Mouse (Mus musculus) pancreas, adult 10 weeks (tissue): Measurements from ENCODE around the gene D17H6S53E. TPM values are rescaled to one million over a fixed set of nuclear protein-coding genes. Genes with fewer than 3 reads are reported as not detected.

ENCODE experiments used
- polyA plus RNA-seq: library from polyadenylated mRNA; stranded (reverse); fragments of 350-450 nt; fragmentation: Illumina TruSeq; extraction: RNeasy Lipid Tissue Mini Kit (QIAGEN cat#74804); gene quantifications from one replicate; pipeline ENCODE4 v1.2.3, GENCODE M21; 2015; ENCODE audit warnings: low read depth, low replicate concordance; ENCODE audit not compliant: insufficient read depth

D17H6S53E gene
- 6.8 TPM for polyA plus RNA-seq

DNA sequence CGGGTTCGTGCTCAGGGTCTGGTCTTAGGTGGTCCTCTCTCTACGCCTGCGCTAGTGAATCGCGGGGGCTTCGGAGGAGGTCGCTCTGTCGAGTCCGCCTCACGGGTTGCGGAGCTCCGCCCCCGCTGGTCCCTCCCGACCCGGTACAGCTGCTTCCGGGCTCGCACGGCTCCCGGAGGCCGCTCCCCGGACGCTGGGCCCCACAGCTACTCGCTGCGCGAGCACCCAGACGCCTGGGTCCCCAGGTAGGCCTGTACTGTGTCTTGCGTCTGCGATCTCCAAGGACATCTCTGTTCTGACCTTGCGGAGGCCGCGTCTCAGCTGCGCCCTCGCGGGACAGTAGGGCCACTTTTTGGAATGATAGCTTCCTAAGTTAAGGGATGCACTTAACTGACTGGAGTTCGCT, at the start of gene D17H6S53E:
Gene D17H6S53E, plus strand, starts transcription at position 168 of the 406 bp plus-strand sequence.

DNA sequence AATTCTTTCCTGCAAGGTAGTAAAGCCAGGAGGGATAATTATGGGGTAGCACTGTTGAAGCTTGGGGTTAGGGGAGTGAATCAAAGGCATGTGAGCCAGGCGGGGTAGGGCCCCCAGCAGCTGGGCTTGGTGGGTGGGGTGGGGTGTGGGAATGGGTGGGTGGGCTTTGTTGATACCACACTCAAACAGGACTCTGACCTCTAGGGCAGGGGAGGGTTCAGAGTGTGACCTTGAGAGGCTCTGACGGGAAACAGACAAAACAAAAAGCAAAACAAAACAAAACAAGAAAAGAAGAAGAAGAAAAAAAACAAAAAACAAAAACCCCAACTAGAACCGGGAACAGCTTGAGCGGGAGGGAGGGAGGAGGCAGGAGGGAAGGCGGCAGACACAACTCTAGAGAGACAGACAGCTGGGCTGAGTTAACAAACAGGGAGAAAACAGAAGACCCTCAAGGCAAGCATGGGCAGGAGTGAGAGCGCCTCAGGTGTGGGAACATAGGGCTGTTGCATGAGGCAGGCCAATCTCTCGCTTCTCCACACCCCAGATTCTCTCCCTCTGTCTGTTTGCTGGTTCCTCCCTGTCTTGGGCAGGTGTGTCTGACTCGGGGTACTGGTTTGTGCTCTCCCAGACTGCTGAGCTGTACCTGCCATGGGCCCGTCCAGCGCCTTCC, 49.5 kb upstream of the D17H6S53E start, which contains the start of gene Ly6g6e:
Gene Ly6g6e, plus strand, starts transcription at position 396 of the 670 bp plus-strand sequence.

DNA sequence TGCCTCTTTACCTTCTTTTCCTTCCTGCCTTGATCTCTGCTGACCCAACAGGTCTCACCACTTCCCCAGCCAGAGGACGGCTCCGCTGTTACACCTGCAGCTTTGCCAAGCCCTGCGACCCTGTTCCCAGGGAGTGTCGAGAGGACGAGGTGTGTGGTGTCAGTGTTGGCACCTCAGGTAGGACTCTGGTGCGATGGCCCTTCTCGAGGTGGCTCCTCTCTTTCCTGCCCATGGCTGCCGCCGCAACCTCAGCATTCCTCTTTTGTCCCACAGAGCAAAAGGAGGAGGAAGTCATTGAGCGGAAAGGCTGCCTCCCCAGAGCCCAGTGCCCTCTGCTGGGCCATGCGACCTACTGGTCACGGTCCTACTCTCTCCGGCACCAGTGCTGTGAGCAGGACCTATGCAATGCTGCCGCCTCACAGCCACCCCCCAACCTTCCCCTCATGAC, 48.4 kb upstream of the D17H6S53E start, which contains the start of gene Ly6g6d:
Gene Ly6g6d, minus strand, starts transcription at position 280 of the 448 bp plus-strand sequence.

DNA sequence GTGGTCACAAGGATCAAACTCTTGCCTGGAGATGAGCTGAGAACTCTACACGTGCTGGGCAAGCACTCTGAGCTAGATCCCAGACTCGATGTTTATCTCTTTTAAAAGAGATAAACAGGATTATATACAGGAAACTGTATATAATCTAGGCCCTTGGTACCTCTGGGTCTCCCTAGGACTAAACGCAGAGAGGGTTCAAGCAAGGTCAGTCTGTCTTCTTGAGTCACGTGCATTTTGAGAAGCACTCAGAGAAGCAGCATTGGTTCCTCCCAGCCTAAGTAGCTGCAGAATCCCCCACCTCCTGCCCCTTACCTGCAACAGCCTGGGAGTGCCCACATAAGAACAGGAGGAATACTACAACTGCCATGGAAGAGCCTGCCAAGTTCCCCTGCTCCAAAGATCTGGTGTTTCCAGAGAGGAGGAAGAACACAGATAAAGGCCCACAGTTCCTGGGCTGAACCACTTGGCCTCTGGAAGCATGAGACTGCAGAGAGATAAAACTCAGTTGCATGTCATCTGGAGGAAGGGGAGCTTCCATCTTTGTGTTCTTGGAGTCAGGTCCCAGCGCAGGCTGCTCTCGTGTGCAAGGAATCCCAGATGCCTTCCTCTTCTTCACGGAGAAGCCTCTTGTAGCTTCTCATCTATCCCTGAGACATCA, 40.8 kb upstream of the D17H6S53E start, which contains the start of gene Ly6g6f:
Gene Ly6g6f, minus strand, starts transcription at position 403 of the 658 bp plus-strand sequence.

DNA sequence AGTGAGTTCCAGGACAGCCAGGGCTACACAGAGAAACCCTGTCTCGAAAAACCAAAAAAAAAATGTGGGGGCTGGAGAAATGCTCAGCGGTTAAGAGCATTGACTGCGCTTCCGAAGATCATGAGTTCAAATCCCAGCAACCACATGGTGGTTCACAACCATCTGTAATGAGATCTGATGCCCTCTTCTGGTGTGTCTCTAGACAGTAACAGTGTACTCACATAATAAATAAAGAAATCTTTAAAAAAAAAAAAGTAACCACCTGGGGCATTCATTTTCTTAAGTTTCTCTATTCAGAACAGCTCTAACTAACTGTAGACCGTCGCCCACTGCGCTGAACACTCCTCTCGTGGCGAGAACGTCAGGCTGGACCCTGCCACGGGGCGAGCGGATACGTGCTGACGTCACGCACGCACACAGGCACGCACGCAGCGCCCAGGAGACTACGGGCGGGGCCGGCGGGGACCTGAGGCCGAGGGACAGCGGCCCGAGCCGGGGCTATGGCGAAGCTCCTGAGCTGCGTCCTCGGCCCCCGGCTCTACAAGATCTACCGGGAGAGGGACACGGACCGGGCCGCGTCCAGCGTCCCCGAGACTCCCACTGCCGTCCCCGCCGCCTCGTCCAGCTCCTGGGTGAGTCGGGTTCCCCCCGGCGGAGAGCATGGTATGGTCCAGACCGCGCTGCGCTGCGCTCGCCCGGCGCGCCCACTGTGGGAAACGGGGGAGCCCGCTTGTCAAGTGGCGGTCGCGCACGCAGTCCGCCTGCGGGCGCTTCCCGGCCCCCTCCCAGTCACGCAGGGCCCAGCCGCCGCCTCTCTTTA, 37.1 kb upstream of the D17H6S53E start, which contains the start of gene Abhd16a:
Gene Abhd16a, plus strand, starts transcription at position 439 of the 820 bp plus-strand sequence.

DNA sequence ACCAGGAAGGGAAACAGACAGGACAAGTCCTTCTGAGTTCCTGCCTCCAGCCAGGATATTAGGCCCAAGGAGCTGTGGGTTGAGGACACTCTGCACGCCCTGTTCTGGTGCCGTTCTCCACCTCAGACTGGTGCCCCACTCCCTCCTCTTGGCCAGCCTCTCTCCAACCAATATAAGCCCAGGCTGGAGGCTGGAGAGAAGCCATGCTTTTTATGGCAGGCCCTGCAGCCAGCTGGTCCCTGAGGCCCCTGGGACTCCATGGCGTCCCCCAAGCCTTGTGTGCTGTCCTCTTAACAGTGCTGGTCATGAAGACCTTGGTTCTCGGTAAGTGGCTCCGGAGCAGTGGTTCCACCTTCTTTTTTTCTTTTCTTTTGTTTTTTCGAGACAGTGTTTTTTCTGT, 18.1 kb upstream of the D17H6S53E start, which contains the start of gene Ly6g5c:
Gene Ly6g5c, plus strand, starts transcription at position 183 of the 400 bp plus-strand sequence.

DNA sequence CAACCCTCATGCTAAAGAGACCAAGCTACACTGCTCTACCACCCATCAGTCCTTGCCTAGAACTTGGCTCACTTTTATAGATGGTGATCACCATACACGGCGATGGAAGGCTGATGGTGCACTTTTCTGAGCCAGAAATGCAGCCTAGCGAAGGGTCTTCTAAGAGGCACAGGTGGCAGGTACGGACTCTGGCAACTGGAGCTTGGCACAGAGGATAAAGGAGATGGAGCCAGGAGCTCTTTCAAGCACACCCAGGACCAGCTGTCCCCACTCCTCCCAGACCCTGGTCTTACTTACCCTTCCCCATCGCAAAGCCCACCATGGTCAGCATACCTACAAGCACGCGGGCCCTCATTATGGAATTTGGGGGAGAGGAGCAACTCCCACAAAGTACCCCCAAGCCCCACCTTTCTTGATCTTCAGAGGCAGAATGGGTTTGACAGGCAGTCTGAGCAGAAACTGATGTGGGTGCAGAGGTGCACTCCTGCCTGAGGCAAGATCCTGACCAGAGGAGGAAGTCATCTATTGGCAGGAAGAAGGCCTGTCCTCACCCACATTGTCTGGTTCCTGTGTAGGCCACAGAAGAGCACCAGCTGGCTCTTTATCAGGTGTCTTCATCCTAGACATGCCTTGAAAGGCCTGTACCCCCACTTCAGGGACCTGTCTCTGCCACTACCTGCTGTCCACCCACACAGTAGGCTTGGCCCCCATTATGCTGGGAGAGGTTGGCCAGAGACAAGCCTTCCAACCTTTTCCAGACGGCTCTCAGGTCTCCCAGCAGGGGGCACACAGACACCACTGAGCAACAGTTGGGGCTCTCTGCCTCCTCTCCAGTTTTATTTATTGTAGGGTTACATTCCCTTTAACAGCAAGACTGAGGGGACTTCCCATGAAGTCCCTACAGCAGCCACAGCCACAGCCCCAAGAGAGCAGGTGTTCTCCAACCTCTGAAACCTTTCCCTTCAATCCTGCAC, 10.8 kb upstream of the D17H6S53E start, which contains the start of gene Ly6g5b:
Gene Ly6g5b, minus strand, starts transcription at position 383 of the 974 bp plus-strand sequence.

DNA sequence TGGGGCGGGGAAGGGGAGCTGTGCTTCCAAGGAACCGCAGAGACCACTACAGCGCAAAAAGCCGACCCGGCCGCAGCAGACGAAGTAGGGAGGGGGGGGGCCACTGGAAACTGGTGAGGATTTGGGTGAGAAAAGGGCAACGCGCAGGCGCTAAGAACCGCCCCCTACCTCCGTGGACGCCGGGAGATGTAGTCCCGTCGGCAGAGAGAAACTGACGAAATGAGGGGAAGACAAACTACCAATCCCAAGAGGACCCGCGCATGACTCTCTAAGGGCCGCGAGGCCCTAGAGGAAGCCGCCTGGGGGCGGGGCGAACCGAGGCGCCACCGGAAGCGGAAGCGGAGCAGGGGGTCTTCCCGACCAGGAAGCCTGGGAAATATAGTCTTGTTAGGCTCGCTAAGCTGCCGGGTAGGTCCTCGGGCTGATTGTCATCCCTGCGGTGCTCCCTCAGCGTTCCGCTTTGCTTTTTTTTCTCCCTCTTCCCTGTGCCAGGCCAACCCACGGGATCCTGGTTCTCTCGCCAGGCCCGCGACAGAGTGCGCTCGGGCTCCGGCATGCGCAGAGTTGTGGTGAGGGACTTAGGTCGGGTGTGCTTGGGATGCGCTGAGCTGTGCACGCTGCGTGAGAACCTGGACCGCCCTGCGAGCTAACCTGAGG, 4.9 kb upstream of the D17H6S53E start, which contains the start of gene Gpank1:
Gene Gpank1, plus strand, starts transcription at position 313 of the 657 bp plus-strand sequence.

DNA sequence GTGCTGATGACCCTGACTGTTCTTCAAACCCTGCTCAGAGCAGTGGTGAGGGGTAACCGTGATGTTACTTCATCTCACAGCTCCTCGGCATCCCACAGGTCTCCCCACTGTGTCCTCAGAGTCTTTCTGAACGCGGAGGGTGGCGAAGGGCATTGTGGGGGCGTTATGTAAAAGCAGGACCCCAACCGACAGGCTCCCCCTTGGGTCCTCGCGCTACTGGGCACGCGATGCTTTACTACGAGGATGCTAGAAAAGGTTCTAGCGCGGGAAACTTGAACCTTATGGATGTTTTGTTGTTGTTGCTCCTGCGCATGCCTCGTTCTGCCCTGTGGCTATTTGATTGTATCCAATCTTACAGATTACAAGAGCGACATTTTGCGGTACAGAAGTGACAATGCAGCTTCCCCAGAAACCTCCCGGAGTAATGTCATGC, 4.3 kb upstream of the D17H6S53E start, which contains the start of gene Csnk2b:
Gene Csnk2b, minus strand, starts transcription at position 183 of the 433 bp plus-strand sequence.

DNA sequence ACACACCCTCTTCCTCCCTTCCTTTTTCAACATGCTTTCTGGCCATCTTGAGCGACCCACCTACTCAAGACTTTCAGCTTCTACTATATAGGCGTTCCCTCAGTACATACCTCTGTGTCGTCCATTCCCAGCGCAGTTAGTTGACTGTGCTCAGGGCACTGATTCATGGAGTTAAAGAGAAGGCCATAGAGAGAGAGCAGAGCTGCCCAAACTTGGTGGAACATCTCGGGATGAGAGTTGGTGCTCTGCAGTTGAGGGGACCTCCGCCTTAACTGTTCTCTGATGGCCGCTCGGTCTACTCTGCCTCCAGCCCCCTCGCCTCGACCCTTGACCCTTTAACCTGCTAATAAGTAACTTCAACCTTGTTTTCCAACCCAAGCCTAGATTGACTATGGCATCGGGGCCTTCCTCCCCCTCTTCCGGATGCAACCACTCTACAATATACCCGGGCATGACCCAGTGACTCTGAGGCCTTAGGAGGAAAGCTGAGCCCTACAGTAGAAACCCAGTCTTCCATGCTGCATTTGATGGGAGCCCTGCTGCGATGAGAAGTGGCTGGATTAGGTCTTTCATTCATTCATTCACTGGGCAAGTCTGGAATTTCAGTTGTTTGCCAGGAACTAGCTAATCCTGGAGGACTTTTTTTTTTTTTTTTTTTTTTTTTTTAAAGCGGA, 5.5 kb downstream of the D17H6S53E start, which contains the start of gene Apom:
Gene Apom, minus strand, starts transcription at position 551 of the 674 bp plus-strand sequence.

DNA sequence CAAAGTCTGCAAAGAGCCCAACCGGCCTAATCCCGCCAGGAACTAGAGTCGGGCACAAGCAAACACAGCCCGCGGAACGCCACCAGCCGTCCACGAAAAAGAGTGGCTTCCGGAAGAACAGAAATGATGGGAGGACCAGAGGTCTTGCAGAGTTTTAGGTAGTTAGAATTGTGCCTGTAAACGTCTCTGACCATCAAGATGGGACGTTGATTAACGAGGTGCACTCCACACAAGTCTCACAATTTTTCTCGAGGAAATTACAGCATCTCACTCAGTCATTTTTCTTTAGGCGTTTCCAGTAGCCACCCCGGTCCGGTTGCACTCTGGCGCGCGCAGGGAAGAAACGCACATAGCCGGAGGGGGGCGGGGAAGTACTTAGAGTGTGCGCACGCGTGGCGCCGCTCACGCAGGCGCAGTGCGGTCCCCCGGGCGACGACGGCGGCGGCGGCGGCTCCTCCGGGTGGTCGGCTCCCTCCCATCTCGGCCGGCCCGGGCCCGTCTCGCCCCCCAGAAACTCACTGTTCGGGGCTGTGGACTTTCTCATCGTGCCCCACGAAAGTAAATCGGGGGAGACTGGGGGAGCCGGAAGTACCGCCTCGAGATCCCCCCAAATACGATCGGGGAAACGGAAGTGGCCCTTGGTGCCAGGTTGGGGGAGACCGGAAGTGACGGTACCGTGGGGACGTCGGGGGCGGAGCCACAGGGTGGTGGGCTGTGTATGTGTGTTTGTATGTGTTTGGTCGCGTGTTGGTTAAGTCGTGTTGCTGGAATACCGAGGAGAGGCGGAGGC, 8.8 kb downstream of the D17H6S53E start, which contains the start of gene Bag6:
Gene Bag6, plus strand, starts transcription at position 378 of the 790 bp plus-strand sequence.

DNA sequence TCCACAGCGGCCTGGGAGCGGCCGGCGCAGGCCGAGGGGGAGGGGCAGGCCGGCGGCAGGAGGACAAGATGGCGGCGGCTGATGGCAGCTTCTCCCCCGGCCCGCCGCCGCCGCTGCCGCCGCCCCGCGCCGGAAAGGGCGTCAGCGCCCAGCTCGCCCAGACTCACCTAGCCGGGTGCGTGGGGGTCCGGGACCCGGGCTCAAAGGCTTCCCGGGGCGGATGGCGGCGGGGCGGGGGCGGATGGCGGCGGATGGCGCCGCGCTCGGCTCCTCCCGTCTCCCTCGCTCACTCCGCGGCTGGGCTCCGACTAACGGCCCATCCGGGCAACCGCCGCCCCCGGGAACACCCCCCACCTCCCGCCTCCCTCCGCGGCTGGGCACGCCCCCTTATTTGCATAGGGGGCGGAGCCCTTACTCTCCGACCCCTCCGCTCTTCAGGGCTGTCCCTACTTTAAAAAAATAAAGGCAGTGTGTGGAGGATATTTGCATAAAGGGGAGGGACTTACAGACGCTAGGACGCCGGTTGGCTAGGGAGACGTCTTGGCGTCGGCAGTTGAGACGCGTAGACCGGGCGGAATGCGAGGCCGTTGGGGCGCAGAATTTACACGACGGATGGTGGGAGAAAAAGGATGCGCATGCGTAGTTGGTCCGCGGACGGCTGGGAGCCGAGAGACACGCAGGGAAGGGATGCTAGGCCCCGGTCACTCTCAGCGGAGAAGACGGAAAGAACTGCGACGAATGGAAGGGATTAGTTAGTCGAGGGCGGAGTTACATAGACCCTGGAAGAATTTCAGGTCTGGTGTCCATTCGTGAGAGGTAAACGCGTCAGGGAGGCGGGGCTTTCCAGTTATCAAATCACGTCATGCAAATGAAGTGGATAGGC, 38.6 kb downstream of the D17H6S53E start, which contains the start of gene Prrc2a:
Gene Prrc2a, minus strand, starts transcription at position 330 of the 883 bp plus-strand sequence.

DNA sequence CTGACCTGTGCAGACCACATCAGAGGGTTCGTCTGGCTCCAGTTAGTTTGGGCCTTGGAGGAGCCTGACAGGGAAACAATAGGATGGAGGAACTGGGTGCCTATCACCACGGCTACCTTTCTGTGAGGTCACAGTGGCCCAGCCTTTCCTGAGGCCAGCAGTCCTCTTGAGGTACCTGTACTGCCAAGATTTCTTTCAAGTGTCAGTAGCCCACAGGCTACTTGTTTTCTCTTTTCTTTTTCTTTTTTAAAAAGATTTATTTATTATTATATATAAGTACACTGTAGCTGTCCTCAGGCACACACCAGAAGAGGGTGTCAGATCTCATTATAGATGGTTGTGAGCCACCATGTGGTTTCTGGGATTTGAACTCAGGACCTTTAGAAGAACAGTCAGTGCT, 49.8 kb downstream of the D17H6S53E start, which contains the start of gene Aif1:
Gene Aif1, minus strand, starts transcription at position 101 of the 400 bp plus-strand sequence.

